9 mouse cellular contexts compared by ENCODE assay signal in genomic region chr5:34286516-34286915, GRCm38 (mm10). TPM values are rescaled to one million over a fixed set of nuclear protein-coding genes. Genes with fewer than 3 reads are reported as not detected.
DNase-seq lines count a peak whose midpoint lies in the region; ATAC-seq and TF ChIP-seq lines count a peak whose summit lies in the region.
"Had no signal": no experiment of that assay in that cellular context is flagged by ENCODE, and none has a peak within 500 bp of the region (broad histone marks: within the 10 kb centered on the region; RNA-seq: fewer than 3 reads in every experiment).

No protein-coding gene starts in this region.

- WGBS in intestine, embryonic 14.5 days = 3% methylated on average over 11 of the region's 11 CpGs
- WGBS in neural tube, embryonic 13.5 days = 2% methylated on average over 11 of the region's 11 CpGs
- 7% methylated on average over 11 of the region's 11 CpGs for WGBS in kidney, adult 2 months

- no peaks in the 10 kb centered on the region for H3K36me3 ChIP-seq in intestine, embryonic 14.5 days (ENCODE audit: control insufficient read depth, insufficient read depth, low read length)
- H3K36me3 ChIP-seq in neural tube, embryonic 13.5 days = no peaks in the 10 kb centered on the region
- no peaks in the 10 kb centered on the region for H3K36me3 ChIP-seq in kidney, adult 2 months (ENCODE audit: control insufficient read depth, insufficient read depth, low read length)

- H3K4me1 ChIP-seq in cortical plate, adult 2 months (ENCODE audit: control insufficient read depth, insufficient read depth, low read length) = peaks cover 3% of the 10 kb centered on the region
- peaks cover 6% of the 10 kb centered on the region; the same call in 1 of the 2 replicates for H3K4me1 ChIP-seq in intestine, embryonic 14.5 days (replicated peaks; ENCODE audit: control insufficient read depth, insufficient read depth, low read length)
- peaks cover 20% of the 10 kb centered on the region for H3K4me1 ChIP-seq in neural tube, embryonic 13.5 days (replicated peaks)
- peaks cover 5% of the 10 kb centered on the region; the same call in 1 of the 2 replicates for H3K4me1 ChIP-seq in kidney, adult 2 months (ENCODE audit: control insufficient read depth, insufficient read depth, low read length)

- no peak overlapping the region for H3K27ac ChIP-seq in layer of hippocampus, adult 2 months
- no peak overlapping the region for H3K27ac ChIP-seq in cortical plate, adult 2 months (ENCODE audit: insufficient read depth, low read length)
- H3K27ac ChIP-seq in intestine, embryonic 14.5 days (ENCODE audit: low read depth) = no peak overlapping the region
- no peak overlapping the region for H3K27ac ChIP-seq in neural tube, embryonic 13.5 days (replicated peaks)
- no peak overlapping the region for H3K27ac ChIP-seq in kidney, adult 2 months (ENCODE audit: insufficient read depth, low read depth, low read length)

- TF ChIP-seq CTCF in layer of hippocampus, adult 2 months (conservative IDR thresholded peaks at IDR 0.05) = no peak
- no peak for TF ChIP-seq CTCF in cortical plate, adult 2 months (IDR thresholded peaks at IDR 0.05; ENCODE audit: extremely low read depth, insufficient read depth, low read length)
- no peak for TF ChIP-seq CTCF in kidney, adult 2 months (conservative IDR thresholded peaks at IDR 0.05; ENCODE audit: insufficient read depth, insufficient read length, low read depth, low read length)

- DNase-seq in layer of hippocampus, adult 2 months (ENCODE audit: low spot score in 2 of 2) = no peak
- no peak for DNase-seq in layer of hippocampus, adult 9-10 months (ENCODE audit: low spot score)
- no peak for DNase-seq in intestine, embryonic 14.5 days (ENCODE audit: low spot score)
- no peak for DNase-seq in spleen, postnatal 4 days (ENCODE audit: low spot score in 2 of 2)
- DNase-seq in kidney, adult 2 months = no peak

- peak overlapping the region; percentile 73 for H3K4me3 ChIP-seq in layer of hippocampus, adult 2 months
- peak overlapping the region; percentile 95 for H3K4me3 ChIP-seq in cortical plate, adult 2 months (ENCODE audit: insufficient read depth, low read length)
- peak overlapping the region; percentile 22 for H3K4me3 ChIP-seq in intestine, embryonic 14.5 days (ENCODE audit: low read depth, low read length)
- peak overlapping the region; percentile 70 for H3K4me3 ChIP-seq in neural tube, embryonic 13.5 days
- no peak overlapping the region for H3K4me3 ChIP-seq in kidney, adult 2 months (ENCODE audit: insufficient read depth, low read depth, low read length)

- peaks cover 54% of the 10 kb centered on the region for H3K27me3 ChIP-seq in intestine, embryonic 14.5 days (replicated peaks; ENCODE audit: control insufficient read depth, insufficient read depth, low read length)
- peaks cover 52% of the 10 kb centered on the region for H3K27me3 ChIP-seq in neural tube, embryonic 13.5 days
- H3K27me3 ChIP-seq in kidney, adult 2 months (replicated peaks; ENCODE audit: control insufficient read depth, insufficient read depth, low read length) = peaks cover 4% of the 10 kb centered on the region; the same call in 1 of the 2 replicates

- H3K4me2 ChIP-seq in intestine, embryonic 14.5 days (ENCODE audit: low read length) = peak overlapping the region; percentile 90; the same call in 1 of the 2 replicates
- peak overlapping the region; percentile 73 for H3K4me2 ChIP-seq in neural tube, embryonic 13.5 days

- no peak overlapping the region for H3K9ac ChIP-seq in intestine, embryonic 14.5 days (ENCODE audit: low read length)
- peak overlapping the region; percentile 82; the same call in 1 of the 2 replicates for H3K9ac ChIP-seq in neural tube, embryonic 13.5 days

- no peak for TF ChIP-seq POLR2A in cortical plate, adult 2 months (IDR thresholded peaks at IDR 0.05; ENCODE audit: extremely low read depth, insufficient read depth, low read length)
- TF ChIP-seq POLR2A in kidney, adult 2 months (IDR thresholded peaks at IDR 0.05; ENCODE audit: low read depth, low read length) = no peak

- ATAC-seq in intestine, embryonic 14.5 days (replicated peaks; ENCODE audit: low FRiP score, low TSS enrichment, low read depth) = no peak
- ATAC-seq in neural tube, embryonic 13.5 days (ENCODE audit: low read depth) = no peak
- no peak for ATAC-seq in activated CD4-positive, CD25-positive, alpha-beta regulatory T cell, adult 4 months

- H3K9me3 ChIP-seq in intestine, embryonic 14.5 days (ENCODE audit: control insufficient read depth, low read length) = no peaks in the 10 kb centered on the region
- H3K9me3 ChIP-seq in neural tube, embryonic 13.5 days = no peaks in the 10 kb centered on the region

RNA-seq across cellular contexts. Expression of gene Zfyve28, which starts 1.7 kb away (rescaled TPM):
- 10 to 100 TPM; 35.0 to 35.8 TPM for total RNA-seq in layer of hippocampus, adult 2 months (2021)
- polyA plus RNA-seq in cortical plate, adult 2 months (2012; rRNA removed) = 42.2 and 43.0 TPM in 2 replicates
- 0.27 and 0.55 TPM in 2 replicates for polyA plus RNA-seq in intestine, embryonic 14.5 days (2014; fragmentation: Nextera tagmentation; extraction: Ambion mirVana)
- 5.6 and 6.9 TPM in 2 replicates for polyA plus RNA-seq in neural tube, embryonic 13.5 days (2015; fragmentation: Nextera tagmentation; extraction: Ambion mirVana)
- 0.33 and 0.36 TPM in 2 replicates for polyA plus RNA-seq in kidney, adult 2 months (2012; rRNA removed)
- polyA plus RNA-seq in activated CD4-positive, CD25-positive, alpha-beta regulatory T cell, adult 4 months (2017; shearing (Covaris generic)) = 1 to 10 TPM; 3.4 TPM
- total RNA-seq: megakaryocyte-erythroid progenitor cell, adult 5-6 weeks had no signal

RNA-seq across cellular contexts. Expression of gene Cfap99, which starts 1.9 kb away (rescaled TPM):
- under 1 TPM; 0.22 to 0.56 TPM for total RNA-seq in layer of hippocampus, adult 2 months (2021)
- 0.38 and 0.46 TPM in 2 replicates for polyA plus RNA-seq in cortical plate, adult 2 months (2012; rRNA removed)
- polyA plus RNA-seq in intestine, embryonic 14.5 days (2014; fragmentation: Nextera tagmentation; extraction: Ambion mirVana) = not detected in 2 replicates
- not detected in 2 replicates for polyA plus RNA-seq in neural tube, embryonic 13.5 days (2015; fragmentation: Nextera tagmentation; extraction: Ambion mirVana)
- polyA plus RNA-seq in kidney, adult 2 months (2012; rRNA removed) = 0.05 TPM in 1 of 2 replicates, not detected in the other
- not detected for polyA plus RNA-seq in activated CD4-positive, CD25-positive, alpha-beta regulatory T cell, adult 4 months (2017; shearing (Covaris generic))
- total RNA-seq: megakaryocyte-erythroid progenitor cell, adult 5-6 weeks had no signal

RNA-seq across cellular contexts. Expression of gene Rnf4, which starts 49.6 kb away (rescaled TPM):
- total RNA-seq in layer of hippocampus, adult 2 months (2021) = 10 to 100 TPM; 80.5 to 81.0 TPM
- polyA plus RNA-seq in cortical plate, adult 2 months (2012; rRNA removed) = 82.6 and 88.2 TPM in 2 replicates
- 172 and 197 TPM in 2 replicates for polyA plus RNA-seq in intestine, embryonic 14.5 days (2014; fragmentation: Nextera tagmentation; extraction: Ambion mirVana)
- polyA plus RNA-seq in neural tube, embryonic 13.5 days (2015; fragmentation: Nextera tagmentation; extraction: Ambion mirVana) = 134 and 135 TPM in 2 replicates
- polyA plus RNA-seq in kidney, adult 2 months (2012; rRNA removed) = 47.5 and 49.9 TPM in 2 replicates
- 100 to 1,000 TPM; 108 TPM for polyA plus RNA-seq in activated CD4-positive, CD25-positive, alpha-beta regulatory T cell, adult 4 months (2017; shearing (Covaris generic))
